Mouse (Mus musculus) lung, postnatal 0 days (tissue): Measurements from ENCODE around the gene Grk4.

ENCODE experiments used
- CTCF ChIP-seq: IDR thresholded peaks from 2 replicates; pipeline ENCODE4 v1.5.1; 2016; ENCODE audit warnings: antibody characterized with exemption, mild to moderate bottlenecking
- EP300 ChIP-seq: IDR thresholded peaks from 2 replicates; pipeline ENCODE4 v1.6.1; 2016; ENCODE audit warnings: antibody characterized with exemption, mild to moderate bottlenecking, control low read depth

DNA sequence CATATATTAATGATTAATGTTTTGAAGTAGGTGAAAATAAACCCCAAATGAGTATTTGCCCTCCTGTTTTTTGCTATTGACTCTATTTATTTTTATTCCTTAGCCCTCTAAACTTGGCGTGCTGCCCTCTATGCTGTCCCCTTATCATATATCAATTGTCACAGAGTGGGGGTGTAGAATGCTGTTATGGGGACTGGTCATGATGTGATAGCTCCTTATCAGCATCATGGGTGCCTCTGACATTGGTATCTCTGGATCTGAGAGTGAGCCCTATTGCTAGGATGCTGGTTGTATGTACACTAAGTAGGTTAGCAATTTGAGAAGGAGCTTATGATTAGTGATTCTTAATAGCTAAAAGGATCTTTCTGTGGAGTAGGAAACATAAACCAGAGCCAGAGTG is 70.1 kb downstream of the Grk4 start:
- TF ChIP-seq CTCF (no peak), EP300 (no peak)
